Mouse (Mus musculus) spleen, adult 2 months (tissue): ENCODE data around the gene Lep.

ENCODE experiments used
- CTCF ChIP-seq: fragments of 200-500 bp; IDR thresholded peaks from 2 replicates; pipeline ENCODE4 v1.5.1; 2011; ENCODE audit warnings: mild to moderate bottlenecking, inconsistent platforms; ENCODE audit not compliant: insufficient read depth, insufficient read length, insufficient replicate concordance; ENCODE audit errors: extremely low read depth
- POLR2A ChIP-seq: fragments of 200-500 bp; IDR thresholded peaks from 2 replicates; pipeline ENCODE4 v1.6.1; 2011; ENCODE audit warnings: low read depth, low read length, inconsistent platforms

DNA sequence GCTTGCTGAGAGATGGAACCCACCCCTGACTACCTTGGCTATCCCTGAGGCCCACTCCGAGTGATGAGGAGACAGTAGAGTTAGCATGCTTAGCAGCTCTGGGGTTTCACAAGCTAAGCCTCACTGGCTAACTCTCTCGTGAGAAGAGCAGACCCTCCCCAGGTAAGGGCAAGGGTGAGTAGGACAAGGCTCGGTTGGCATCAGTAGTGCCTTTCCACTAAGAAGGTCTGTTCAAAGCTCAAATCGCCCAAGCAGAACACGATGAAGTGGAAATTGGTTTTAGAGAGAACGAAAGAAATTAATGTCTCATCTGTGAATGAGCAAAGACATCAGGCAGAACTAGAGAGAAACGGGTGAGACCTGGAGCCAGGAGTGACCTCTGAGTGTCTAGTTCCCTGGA is 6.8 kb upstream of the Lep start:
- TF ChIP-seq CTCF (no peak), POLR2A (no peak)
